Mouse (Mus musculus) thymus, postnatal 4 days (tissue): ENCODE measurements around the gene Slc6a13.

ENCODE experiments used
- DNase-seq: peaks from one replicate; pipeline ENCODE4 v3.0.0; 2021

The Slc6a13 gene

DNA sequence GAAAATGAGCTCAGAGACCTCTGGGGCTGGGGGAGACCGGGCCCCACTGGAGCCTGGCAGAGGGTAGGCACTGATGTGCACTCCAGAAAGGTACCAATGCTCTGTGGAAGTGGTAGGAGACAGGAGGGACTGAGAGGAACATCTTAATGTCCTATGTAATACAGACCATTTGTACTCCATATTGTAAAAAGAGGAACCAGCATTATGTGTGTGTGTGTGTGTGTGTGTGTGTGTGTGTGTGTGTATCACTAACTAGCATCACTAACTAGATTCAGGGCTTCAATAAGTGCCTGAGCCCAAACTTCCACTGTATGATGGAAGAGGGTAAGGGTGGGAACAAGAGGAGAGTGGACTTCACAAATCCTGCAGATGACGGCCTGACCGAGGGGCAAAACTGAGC lies 85.4 kb downstream of the Slc6a13 start:
- no peak for DNase-seq
